Mouse (Mus musculus): ENCODE data around the gene Camk2n2.

- TF ChIP-seq POLR2A (IDR thresholded peaks at IDR 0.05; ENCODE audit: borderline replicate concordance, insufficient read depth, low read length) (no peak), CTCF (IDR thresholded peaks at IDR 0.05; ENCODE audit: borderline replicate concordance, insufficient read depth, low read depth, low read length) (no peak)
Measured at GRCm38 (mm10) chr16:20604705-20605104, 16.4 kb downstream of the Camk2n2 start.

All from cerebellum, adult 2 months (tissue).